Mouse (Mus musculus): ENCODE measurements around the gene Rbm38. TPM values are rescaled to one million over a fixed set of nuclear protein-coding genes. Genes with fewer than 3 reads are reported as not detected.

Rbm38 gene
- polyA plus RNA-seq, 1 experiment from 2014 or later: 119 TPM

DNA sequence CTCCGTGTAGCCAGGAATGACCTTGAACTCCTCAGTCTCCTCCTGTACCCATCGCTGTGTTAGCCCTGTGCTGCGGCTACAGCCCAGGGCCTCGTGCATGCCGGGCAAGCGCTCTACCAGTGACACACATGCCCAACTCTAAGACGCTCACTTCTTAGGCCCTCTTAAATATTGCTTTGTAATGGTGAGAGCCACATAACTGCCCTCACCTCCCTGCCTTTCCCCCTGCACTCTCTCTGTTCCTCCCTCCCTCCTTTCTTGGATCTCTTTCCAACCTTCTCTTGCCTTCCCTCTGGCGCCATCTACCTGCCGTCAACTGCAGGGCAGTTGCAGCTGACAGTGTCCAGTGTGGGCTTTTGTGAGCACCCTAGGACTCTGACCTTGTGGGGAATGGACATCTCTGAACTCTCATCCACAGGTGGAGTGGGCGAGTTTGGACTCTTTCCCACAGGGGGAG is 60.5 kb downstream of the Rbm38 start:
- H3K27ac ChIP-seq: no peak overlapping the region; the same call in 1 of the 2 replicates
- H3K27me3 ChIP-seq (ENCODE audit: poor library complexity, severe bottlenecking): 0 out of 2 replicates have a peak, but pooled peaks cover 6% of the 10 kb centered on the region
- no peak overlapping the region for H3K4me3 ChIP-seq
- no peaks in the 10 kb centered on the region for H3K36me3 ChIP-seq (replicated peaks)
- 33% methylated on average over 10 of the region's 10 CpGs for WGBS
- DNase-seq (ENCODE audit: extremely low spot score, low spot score): peak; percentile 72
- H3K9me3 ChIP-seq: no peaks in the 10 kb centered on the region
- peaks cover 18% of the 10 kb centered on the region for H3K4me1 ChIP-seq

DNA sequence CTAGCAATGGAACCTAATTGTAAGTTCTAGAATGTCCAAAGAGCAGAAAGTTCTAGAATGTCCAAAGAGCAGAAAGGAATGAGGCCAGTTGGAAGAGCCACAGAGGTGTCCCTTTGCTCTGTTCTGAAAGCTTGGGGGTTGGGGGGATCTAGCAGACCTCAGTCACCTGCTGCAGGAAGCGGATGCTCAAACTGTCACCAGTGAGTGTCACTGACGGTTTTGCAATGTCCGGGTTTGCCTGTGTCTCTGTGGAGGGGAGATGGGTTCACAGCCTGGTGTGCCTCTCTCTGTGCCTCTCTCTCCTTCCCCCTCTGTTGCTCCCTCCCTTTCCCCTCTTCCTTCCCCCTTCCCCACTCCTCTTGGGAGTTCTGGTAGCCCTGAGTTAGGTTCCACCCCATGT is 62.4 kb downstream of the Rbm38 start:
- H3K4me3 ChIP-seq: no peak overlapping the region
- no peaks in the 10 kb centered on the region for H3K9me3 ChIP-seq
- peaks cover 6% of the 10 kb centered on the region; the same call in 1 of the 2 replicates for H3K27me3 ChIP-seq (ENCODE audit: poor library complexity, severe bottlenecking)
- H3K36me3 ChIP-seq (replicated peaks): no peaks in the 10 kb centered on the region
- peaks cover 18% of the 10 kb centered on the region for H3K4me1 ChIP-seq
- 91% methylated on average over 3 of the region's 3 CpGs for WGBS
- H3K27ac ChIP-seq: no peak overlapping the region
- DNase-seq (ENCODE audit: extremely low spot score, low spot score): no peak

DNA sequence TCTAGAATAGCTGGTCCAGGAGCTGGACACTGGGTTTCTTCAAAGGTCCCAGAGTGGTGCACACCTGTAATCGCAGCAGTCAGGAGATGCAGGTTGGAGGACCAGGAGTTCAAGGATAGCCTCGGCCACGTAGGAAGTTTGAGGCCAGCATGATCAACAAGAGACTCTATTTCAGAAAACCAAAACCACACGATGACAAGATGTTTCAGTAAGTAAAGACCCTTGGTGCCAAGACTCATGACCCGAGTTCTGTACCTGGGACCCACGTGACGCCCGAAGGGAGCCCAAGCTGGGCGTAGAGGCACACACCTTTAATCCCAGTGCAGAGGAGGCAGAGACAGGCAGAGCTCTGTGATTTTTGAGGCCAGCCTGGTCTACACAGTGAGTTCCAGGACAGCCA is 62.8 kb downstream of the Rbm38 start:
- H3K9me3 ChIP-seq: no peaks in the 10 kb centered on the region
- no peak for DNase-seq (ENCODE audit: extremely low spot score, low spot score)
- WGBS: 84% methylated on average over 9 of the region's 9 CpGs

DNA sequence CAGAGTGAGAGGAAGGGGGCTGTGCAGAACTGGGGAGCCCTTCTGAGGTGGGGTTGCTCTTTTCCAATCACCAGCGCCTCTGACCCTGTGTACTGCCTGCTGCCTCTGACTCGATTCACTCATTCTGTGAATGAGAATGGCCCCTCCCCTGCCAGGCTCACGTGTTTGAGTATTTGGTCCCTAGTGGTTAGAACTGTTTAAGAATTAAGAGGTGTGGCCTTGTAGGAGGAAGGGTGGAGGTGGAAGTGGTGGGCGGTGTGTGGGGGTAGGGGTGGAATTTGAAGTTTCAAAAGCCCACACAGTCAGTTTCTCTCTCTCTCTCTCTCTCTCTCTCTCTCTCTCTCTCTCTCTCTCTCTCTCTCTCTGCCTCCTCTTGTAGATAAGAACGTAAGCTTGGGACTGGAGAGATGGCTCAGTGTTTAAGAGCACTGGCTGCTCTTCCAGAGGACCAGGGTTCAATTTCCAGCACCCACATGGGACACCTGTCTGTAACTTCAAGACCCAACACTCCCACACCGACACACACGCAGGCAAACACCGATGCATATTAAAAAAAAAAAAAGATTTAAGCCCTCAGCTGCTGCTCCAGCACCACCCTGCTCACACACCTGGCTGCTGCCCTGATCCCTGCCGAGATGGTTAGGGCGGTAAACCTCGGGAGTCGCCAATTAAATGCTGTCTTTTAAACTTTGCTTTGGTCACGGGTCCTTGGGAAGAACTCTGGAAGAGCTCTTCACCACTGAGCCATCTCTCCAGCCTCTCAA is 63.6 kb downstream of the Rbm38 start:
- Histone ChIP-seq H3K4me1 (peaks cover 18% of the 10 kb centered on the region), H3K4me3 (peak overlapping the region; percentile 20; the same call in 1 of the 2 replicates), H3K9me3 (no peaks in the 10 kb centered on the region), H3K36me3 (replicated peaks) (no peaks in the 10 kb centered on the region), H3K27ac (peak overlapping the region; percentile 67), H3K27me3 (ENCODE audit: poor library complexity, severe bottlenecking) (peaks cover 6% of the 10 kb centered on the region; the same call in 1 of the 2 replicates)
- WGBS: 17% methylated on average over 13 of the region's 13 CpGs
- peak; percentile 44 for DNase-seq (ENCODE audit: extremely low spot score, low spot score)

More for the DNA sequence above, 62.8 kb downstream of the Rbm38 start:
- Histone ChIP-seq H3K27ac (0 out of 2 replicates have a peak overlapping the region, but pooled peaks have one; percentile 67), H3K4me3 (no peak overlapping the region), H3K4me1 (peaks cover 18% of the 10 kb centered on the region), H3K36me3 (replicated peaks) (no peaks in the 10 kb centered on the region), H3K27me3 (ENCODE audit: poor library complexity, severe bottlenecking) (peaks cover 6% of the 10 kb centered on the region; the same call in 1 of the 2 replicates)

Other genes with a start within 250 kb of the Rbm38 start
- 21.2 and 21.4 TPM in 2 replicates for gene Bmp7, start 80.2 kb upstream of the Rbm38 start, polyA plus RNA-seq (2016; fragmentation: Nextera tagmentation; extraction: Ambion mirVana)
- 0.42 and 0.73 TPM in 2 replicates for gene Spo11, start 42.8 kb upstream of the Rbm38 start, polyA plus RNA-seq (2016; fragmentation: Nextera tagmentation; extraction: Ambion mirVana)
- 168 TPM in 2 replicates for gene Rae1, start 20.4 kb upstream of the Rbm38 start, polyA plus RNA-seq (2016; fragmentation: Nextera tagmentation; extraction: Ambion mirVana)
- gene Ctcfl, start 99.0 kb downstream of the Rbm38 start, polyA plus RNA-seq (2016; fragmentation: Nextera tagmentation; extraction: Ambion mirVana): 0.04 and 0.07 TPM in 2 replicates
- gene Pck1, start 132.6 kb downstream of the Rbm38 start, polyA plus RNA-seq (2016; fragmentation: Nextera tagmentation; extraction: Ambion mirVana): not detected in 2 replicates
- not detected in 2 replicates for gene Zbp1, start 198.4 kb downstream of the Rbm38 start, polyA plus RNA-seq (2016; fragmentation: Nextera tagmentation; extraction: Ambion mirVana)